Mouse (Mus musculus) hindbrain, embryonic 15.5 days (tissue): ENCODE results near the gene Dock4. TPM values are rescaled to one million over a fixed set of nuclear protein-coding genes. Genes with fewer than 3 reads are reported as not detected.

Experiments
- ATAC-seq: fragments of 200-750 bp; cut with Nextera tagmentation; 2 replicates; pipeline ENCODE4 v1.8.0; 2017; ENCODE audit warnings: low read depth, moderate number of reproducible peaks, moderate TSS enrichment; ENCODE audit not compliant: low FRiP score
- H3K27ac ChIP-seq: fragments of 300-500 bp; sonication (generic); replicated peaks from 2 replicates; pipeline ENCODE4 v1.5.1; 2015; ENCODE audit warnings: mild to moderate bottlenecking, inconsistent platforms
- H3K27me3 ChIP-seq: fragments of 300-500 bp; sonication (generic); 2 replicates; pipeline ENCODE4 v1.6.1; 2015; ENCODE audit warnings: control low read depth, inconsistent platforms
- H3K36me3 ChIP-seq: fragments of 300-500 bp; sonication (generic); 2 replicates; pipeline ENCODE4 v1.6.1; 2015; ENCODE audit warnings: control low read depth, inconsistent platforms
- H3K4me1 ChIP-seq: fragments of 300-500 bp; sonication (generic); replicated peaks from 2 replicates; pipeline ENCODE4 v1.6.1; 2015; ENCODE audit warnings: control low read depth, inconsistent platforms
- H3K4me2 ChIP-seq: fragments of 300-500 bp; sonication (generic); 2 replicates; pipeline ENCODE4 v1.6.1; 2015; ENCODE audit warnings: moderate library complexity, mild to moderate bottlenecking, inconsistent platforms
- H3K4me3 ChIP-seq: fragments of 300-500 bp; sonication (generic); 2 replicates; pipeline ENCODE4 v1.5.1; 2015; ENCODE audit warnings: mild to moderate bottlenecking, inconsistent platforms
- H3K9ac ChIP-seq: fragments of 300-500 bp; sonication (generic); 2 replicates; pipeline ENCODE4 v1.6.1; 2015; ENCODE audit warnings: inconsistent platforms
- H3K9me3 ChIP-seq: fragments of 300-500 bp; sonication (generic); 2 replicates; pipeline ENCODE4 v1.6.1; 2016; ENCODE audit warnings: control low read depth, inconsistent platforms
- WGBS: fragments of 180-500 bp; shearing (Covaris S2); methylation state at CpG from one replicate; pipeline ENCODE4 v1.1.7; 2015; 5-methylcytosine and 5-hydroxymethylcytosine counted together
- polyA plus RNA-seq: library from polyadenylated mRNA; unstranded; fragments of >200 nt; fragmentation: Nextera tagmentation; extraction: Ambion mirVana; gene quantifications from 2 replicates; pipeline ENCODE4 v1.2.1, GENCODE M21; 2015

The Dock4 gene
- 30.4 and 31.0 TPM in 2 replicates for polyA plus RNA-seq

DNA sequence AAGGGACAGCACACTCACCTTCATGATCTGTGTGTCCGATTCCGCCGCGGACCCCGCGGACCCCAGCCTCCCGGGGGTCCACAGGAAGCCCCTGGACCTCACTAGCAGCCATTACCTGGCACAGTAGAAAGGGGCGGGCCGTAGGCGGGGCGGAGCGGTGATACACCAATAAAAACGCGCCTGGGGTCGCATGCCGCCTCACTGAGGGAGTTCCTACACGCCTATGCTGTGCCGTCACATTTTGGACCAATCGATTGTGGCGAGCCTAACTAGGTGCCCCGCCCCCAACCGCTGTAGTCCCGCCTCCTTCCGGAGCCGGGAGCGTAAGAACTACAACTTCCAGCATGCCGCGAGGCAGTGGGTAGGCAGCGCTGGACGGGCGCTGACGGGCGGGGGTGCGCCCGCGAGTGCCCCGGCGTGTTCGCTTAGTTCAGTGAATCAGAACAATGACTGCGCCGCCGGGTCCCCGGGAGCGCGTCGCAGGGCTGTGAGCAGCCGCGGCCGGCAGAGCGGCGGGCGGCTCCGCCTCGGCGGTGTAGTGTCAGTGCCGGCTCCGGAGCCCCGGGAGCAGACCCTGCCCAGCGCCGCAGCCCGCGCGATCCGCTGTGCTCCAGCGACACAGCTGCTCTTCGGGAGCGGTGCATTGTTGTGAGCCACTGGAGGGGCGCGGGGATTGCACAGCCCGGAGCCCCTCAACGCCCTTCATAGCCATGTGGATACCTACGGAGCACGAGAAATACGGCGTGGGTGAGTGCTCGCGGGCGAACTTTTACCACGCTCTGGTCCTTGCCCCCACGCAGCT lies at the start of gene Dock4, which contains the start of gene Zfp277:
Dock4 (plus strand) TSS at position 305 of the 802 bp plus-strand sequence.
Zfp277 (minus strand) TSS at position 255 of the 802 bp plus-strand sequence.
- H3K27ac ChIP-seq, result peak within 1 kb of the TSS; percentile 92
- H3K27me3 ChIP-seq, result no peaks in the 10 kb centered on the region
- peak within 1 kb of the TSS; percentile 81 for H3K4me2 ChIP-seq
- peaks cover 25% of the 10 kb centered on the region for H3K4me1 ChIP-seq
- peak; percentile 98 for ATAC-seq
- no peaks in the 10 kb centered on the region for H3K36me3 ChIP-seq
- peak within 1 kb of the TSS; percentile 83 for H3K4me3 ChIP-seq
- H3K9me3 ChIP-seq, result no peaks in the 10 kb centered on the region
- under 1% methylated on average over 80 of the region's 80 CpGs for WGBS
- H3K9ac ChIP-seq, result peak within 1 kb of the TSS; percentile 85

DNA sequence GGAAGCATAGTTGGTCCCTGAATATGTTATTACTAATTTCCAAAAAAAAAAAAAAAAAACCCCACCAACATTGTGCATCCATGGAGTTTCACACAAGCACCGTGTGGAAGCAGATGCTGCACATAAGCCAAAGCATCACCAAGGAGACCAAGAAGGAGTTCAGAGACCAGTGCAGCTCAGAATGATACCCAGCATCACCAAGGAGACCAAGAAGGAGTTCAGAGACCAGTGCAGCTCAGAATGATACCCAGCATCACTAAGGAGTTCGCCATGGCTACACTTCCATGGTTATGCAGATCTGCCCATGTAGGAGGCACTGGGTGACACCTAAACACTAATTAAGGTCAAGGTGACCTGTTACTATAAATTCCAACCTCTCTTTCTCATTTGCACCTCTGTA lies 46.8 kb upstream of the Dock4 start:
- Histone ChIP-seq H3K9me3 (no peaks in the 10 kb centered on the region), H3K27me3 (no peaks in the 10 kb centered on the region), H3K36me3 (no peaks in the 10 kb centered on the region), H3K27ac (no peak overlapping the region), H3K4me2 (no peak overlapping the region), H3K4me3 (no peak overlapping the region), H3K4me1 (no peaks in the 10 kb centered on the region), H3K9ac (no peak overlapping the region)
- 0 out of 2 replicates have a peak, but pooled peaks have one; percentile 42 for ATAC-seq
- WGBS, result 40% methylated on average over 2 of the region's 2 CpGs

DNA sequence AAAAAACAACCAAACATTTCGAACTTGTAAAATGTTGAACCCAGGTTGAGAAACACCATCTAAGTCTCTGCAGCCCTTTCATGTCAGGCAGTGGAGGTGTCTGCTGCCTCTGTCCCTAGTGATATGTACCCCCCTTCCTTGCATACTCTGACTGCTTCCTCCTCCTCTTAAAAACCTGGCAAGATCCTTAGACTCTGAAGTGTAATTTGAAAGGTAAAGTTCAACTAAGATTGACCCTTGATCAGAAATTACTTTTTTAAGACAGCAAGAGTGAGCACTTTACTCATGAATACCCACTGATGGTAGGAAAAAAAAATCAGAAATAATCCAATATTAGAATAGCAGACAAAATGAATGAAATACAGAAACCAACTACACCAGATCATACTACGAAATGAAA lies 46.4 kb upstream of the Dock4 start:
- no peak overlapping the region for H3K4me3 ChIP-seq
- H3K9me3 ChIP-seq, result no peaks in the 10 kb centered on the region
- no peaks in the 10 kb centered on the region for H3K4me1 ChIP-seq
- H3K27ac ChIP-seq, result 0 out of 2 replicates have a peak overlapping the region, but pooled peaks have one; percentile 39
- no peak overlapping the region for H3K9ac ChIP-seq
- H3K4me2 ChIP-seq, result no peak overlapping the region
- no peaks in the 10 kb centered on the region for H3K27me3 ChIP-seq
- no peak for ATAC-seq
- no peaks in the 10 kb centered on the region for H3K36me3 ChIP-seq
- 90% methylated on average over 2 of the region's 2 CpGs for WGBS

- Histone ChIP-seq H3K36me3 (no peaks in the 10 kb centered on the region), H3K4me1 (no peaks in the 10 kb centered on the region), H3K4me2 (no peak overlapping the region), H3K4me3 (no peak overlapping the region), H3K27me3 (no peaks in the 10 kb centered on the region), H3K27ac (no peak overlapping the region), H3K9ac (no peak overlapping the region), H3K9me3 (no peaks in the 10 kb centered on the region)
- 69% methylated on average over 10 of the region's 10 CpGs for WGBS
- no peak for ATAC-seq
Observed at GRCm38 (mm10) chr12:40399812-40400211, 45.9 kb upstream of the Dock4 start.

DNA sequence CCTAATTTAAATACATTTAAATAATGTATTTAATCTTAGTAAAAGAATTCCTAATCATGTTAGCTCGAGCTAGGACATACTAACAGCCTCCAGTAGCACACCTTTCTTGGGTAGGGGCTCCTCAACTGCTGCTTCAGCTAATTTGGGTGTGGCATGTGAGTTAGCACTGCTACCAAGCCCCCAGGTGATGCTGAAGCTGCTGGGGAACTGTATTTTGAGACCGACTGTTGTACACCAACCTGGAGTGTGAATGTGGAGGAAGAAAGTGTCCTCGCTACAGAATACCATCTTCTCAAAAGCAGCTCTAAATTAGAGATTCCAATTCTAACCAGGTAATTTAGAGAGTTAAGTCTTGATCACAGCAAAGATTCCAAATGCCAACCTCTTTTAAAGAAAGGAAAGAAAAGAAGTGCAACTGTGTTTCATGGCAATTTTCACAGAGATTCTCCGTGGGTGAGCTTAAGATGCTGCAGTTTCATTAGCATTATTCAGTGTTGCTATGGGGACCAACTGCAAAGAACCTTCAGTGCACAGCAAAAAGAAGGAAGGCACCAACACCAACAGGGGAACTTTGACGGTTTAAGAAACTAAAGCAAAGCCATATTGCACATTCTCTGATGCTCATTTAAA lies 31.0 kb upstream of the Dock4 start:
- 25% methylated on average over 5 of the region's 5 CpGs for WGBS
- Histone ChIP-seq H3K9ac (no peak overlapping the region), H3K4me1 (peaks cover 14% of the 10 kb centered on the region), H3K27ac (peak overlapping the region; percentile 71; the same call in 1 of the 2 replicates), H3K27me3 (no peaks in the 10 kb centered on the region), H3K36me3 (0 out of 2 replicates have a peak, but pooled peaks cover under 1% of the 10 kb centered on the region), H3K9me3 (0 out of 2 replicates have a peak, but pooled peaks cover under 1% of the 10 kb centered on the region), H3K4me3 (no peak overlapping the region), H3K4me2 (peak overlapping the region; percentile 34)
- ATAC-seq, result peak; percentile 85

DNA sequence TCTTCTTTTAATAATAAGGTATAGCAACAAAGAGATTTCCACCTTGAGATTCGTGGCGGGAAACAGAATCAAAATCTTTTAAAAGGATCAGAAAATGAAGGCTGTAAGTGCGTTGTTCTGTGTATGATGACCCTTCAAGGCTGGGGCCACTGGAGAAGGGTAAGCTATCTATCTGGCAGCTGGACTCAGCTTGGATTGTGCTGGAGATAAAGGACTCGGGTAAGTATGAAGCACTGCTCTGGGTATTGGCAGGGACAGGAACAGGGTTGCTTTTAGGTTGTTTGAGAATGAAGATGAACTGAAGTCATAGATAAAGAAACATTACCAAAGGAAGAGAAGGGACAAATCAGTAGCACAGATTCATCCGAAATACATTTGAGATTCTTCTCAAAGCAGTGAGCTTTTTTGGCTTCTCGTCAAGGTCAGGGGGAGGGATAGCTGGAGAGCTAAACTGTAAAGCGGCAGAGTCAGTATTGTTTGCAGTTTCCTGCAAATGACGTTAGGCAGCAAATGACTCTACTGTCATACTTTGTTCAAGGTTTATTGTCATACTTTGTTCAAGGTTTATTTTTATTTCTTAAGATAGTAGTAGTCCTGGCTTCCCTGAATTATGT lies 30.3 kb upstream of the Dock4 start:
- Histone ChIP-seq H3K4me3 (no peak overlapping the region), H3K27me3 (no peaks in the 10 kb centered on the region), H3K27ac (peak overlapping the region; percentile 71), H3K36me3 (no peaks in the 10 kb centered on the region), H3K9me3 (no peaks in the 10 kb centered on the region), H3K9ac (0 out of 2 replicates have a peak overlapping the region, but pooled peaks have one; percentile 4), H3K4me1 (peaks cover 14% of the 10 kb centered on the region), H3K4me2 (peak overlapping the region; percentile 34)
- WGBS, result 45% methylated on average over 8 of the region's 8 CpGs
- peak; percentile 61; the same call in 1 of the 2 replicates for ATAC-seq

DNA sequence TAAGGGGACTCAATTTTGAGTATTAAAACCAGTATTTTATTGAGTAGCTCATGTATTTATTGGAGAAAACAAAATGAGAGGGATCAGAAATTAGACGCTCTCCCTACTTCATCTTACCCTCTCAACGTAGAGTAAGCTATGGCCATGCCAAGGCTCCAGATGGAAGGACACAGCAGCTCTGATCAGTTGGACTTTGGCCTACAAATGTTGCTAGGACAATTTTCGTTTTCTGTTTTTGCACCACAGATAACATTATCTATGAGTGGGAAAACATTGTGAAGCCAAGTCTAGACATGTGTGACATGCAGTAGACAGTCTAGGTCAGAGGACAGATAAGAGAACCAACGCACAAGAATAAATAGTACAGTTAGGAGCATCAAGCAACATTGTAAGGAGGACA lies 28.5 kb upstream of the Dock4 start:
- Histone ChIP-seq H3K4me1 (peaks cover 14% of the 10 kb centered on the region), H3K4me2 (no peak overlapping the region), H3K4me3 (no peak overlapping the region), H3K27me3 (no peaks in the 10 kb centered on the region), H3K9me3 (no peaks in the 10 kb centered on the region), H3K27ac (no peak overlapping the region), H3K36me3 (no peaks in the 10 kb centered on the region), H3K9ac (no peak overlapping the region)
- 91% methylated on average over 4 of the region's 4 CpGs for WGBS
- no peak for ATAC-seq

- no peak overlapping the region for H3K27ac ChIP-seq
- no peak for ATAC-seq
- H3K9ac ChIP-seq, result no peak overlapping the region
- H3K4me2 ChIP-seq, result no peak overlapping the region
- peaks cover 2% of the 10 kb centered on the region; the same call in 1 of the 2 replicates for H3K36me3 ChIP-seq
- no peaks in the 10 kb centered on the region for H3K9me3 ChIP-seq
- H3K4me1 ChIP-seq, result no peaks in the 10 kb centered on the region
- H3K4me3 ChIP-seq, result no peak overlapping the region
- 87% methylated on average over 1 of the region's 1 CpGs for WGBS
- no peaks in the 10 kb centered on the region for H3K27me3 ChIP-seq
Observed at GRCm38 (mm10) chr12:40424991-40425390, 20.8 kb upstream of the Dock4 start.

GRCm38 (mm10) chr12:40427606-40428005 lies 18.1 kb upstream of the Dock4 start:
- Histone ChIP-seq H3K4me2 (no peak overlapping the region), H3K9me3 (no peaks in the 10 kb centered on the region), H3K9ac (no peak overlapping the region), H3K36me3 (peaks cover 2% of the 10 kb centered on the region; the same call in 1 of the 2 replicates), H3K27ac (no peak overlapping the region), H3K4me3 (no peak overlapping the region), H3K4me1 (0 out of 2 replicates have a peak, but pooled peaks cover 5% of the 10 kb centered on the region), H3K27me3 (no peaks in the 10 kb centered on the region)
- no peak for ATAC-seq
- WGBS, result 87% methylated on average over 10 of the region's 10 CpGs

GRCm38 (mm10) chr12:40429976-40430375 lies 15.8 kb upstream of the Dock4 start:
- 67% methylated on average over 3 of the region's 3 CpGs for WGBS

GRCm38 (mm10) chr12:40431075-40431474 lies 14.7 kb upstream of the Dock4 start:
- H3K36me3 ChIP-seq, result no peaks in the 10 kb centered on the region
- WGBS, result 47% methylated on average over 5 of the region's 5 CpGs
- H3K9ac ChIP-seq, result no peak overlapping the region
- ATAC-seq, result peak; percentile 59; the same call in 1 of the 2 replicates
- no peak overlapping the region for H3K4me2 ChIP-seq
- H3K27me3 ChIP-seq, result no peaks in the 10 kb centered on the region
- 0 out of 2 replicates have a peak, but pooled peaks cover 5% of the 10 kb centered on the region for H3K4me1 ChIP-seq
- H3K9me3 ChIP-seq, result no peaks in the 10 kb centered on the region
- no peak overlapping the region for H3K4me3 ChIP-seq
- H3K27ac ChIP-seq, result no peak overlapping the region

More at GRCm38 (mm10) chr12:40429976-40430375, 15.8 kb upstream of the Dock4 start:
- Histone ChIP-seq H3K4me2 (no peak overlapping the region), H3K9me3 (no peaks in the 10 kb centered on the region), H3K4me3 (no peak overlapping the region), H3K4me1 (0 out of 2 replicates have a peak, but pooled peaks cover 5% of the 10 kb centered on the region), H3K27me3 (no peaks in the 10 kb centered on the region), H3K36me3 (peaks cover 2% of the 10 kb centered on the region; the same call in 1 of the 2 replicates), H3K27ac (no peak overlapping the region), H3K9ac (no peak overlapping the region)
- ATAC-seq, result no peak
